In the genomic region with DNA sequence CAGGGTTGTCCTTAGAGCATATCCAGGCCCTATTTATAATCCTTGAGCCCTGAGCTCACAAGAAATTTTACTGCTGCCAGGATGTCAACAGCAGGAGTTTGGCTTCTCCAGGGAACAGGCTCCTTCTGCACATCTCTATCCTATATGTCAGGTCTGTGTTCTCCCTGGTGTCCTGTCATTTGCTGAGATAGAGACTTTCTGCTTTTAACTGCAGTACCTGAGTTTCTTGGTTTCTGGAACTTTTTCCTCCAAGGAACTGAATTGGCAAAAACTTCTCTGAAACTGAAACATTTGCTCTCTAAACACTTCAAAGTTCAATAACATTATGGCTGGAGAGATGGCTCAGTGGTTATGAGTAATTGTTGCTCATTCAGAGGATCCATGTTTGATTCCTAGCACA, we compare ENCODE assay signal across 25 mouse cellular contexts. TPM values are rescaled to one million over a fixed set of nuclear protein-coding genes. Genes with fewer than 3 reads are reported as not detected.
DNase-seq lines count a peak whose midpoint lies in the region; TF ChIP-seq lines count a peak whose summit lies in the region.
"Had no signal": no experiment of that assay in that cellular context is flagged by ENCODE, and none has a peak within 500 bp of the region (broad histone marks: within the 10 kb centered on the region; RNA-seq: fewer than 3 reads in every experiment).

A gene (minus strand): TSS at position 101 of the 400 bp plus-strand sequence.

- no peaks in the 10 kb centered on the region; the same call in 1 of the 2 replicates for H3K4me1 ChIP-seq in small intestine, adult 2 months (ENCODE audit: control insufficient read depth, insufficient read depth, insufficient read length, low read length)

- H3K36me3 ChIP-seq in small intestine, adult 2 months (ENCODE audit: control insufficient read depth, insufficient read depth, low read length), result no peaks in the 10 kb centered on the region
- H3K36me3 ChIP-seq: G1E had no signal

- H3K27ac ChIP-seq in small intestine, adult 2 months (ENCODE audit: insufficient read depth, low read depth, low read length), result peak within 1 kb of the TSS; percentile 41

- no peaks in the 10 kb centered on the region for H3K27me3 ChIP-seq in small intestine, adult 2 months (ENCODE audit: control insufficient read depth, insufficient read depth, low read length)
- H3K27me3 ChIP-seq: CH12.LX, Patski had no signal

- intact Hi-C loops in gastrocnemius, postnatal 14 days (cut with DNase I; ENCODE audit: low total_unique reads), result no loop called here

- no peak for TF ChIP-seq CTCF in small intestine, adult 2 months (IDR thresholded peaks at IDR 0.05; ENCODE audit: extremely low read depth, insufficient read length, insufficient replicate concordance, low read depth, low read length)

- DNase-seq in heart, adult 11 months, result peak; percentile 36
- no peak for DNase-seq in heart, adult 8-10 months (ENCODE audit: low spot score)
- DNase-seq in gastrocnemius, postnatal 14 days, result no peak
- DNase-seq: adrenal gland, adult 2 months; adrenal gland, adult 8-10 months; adrenal gland, postnatal 10 days; adrenal gland, postnatal 14 days; adrenal gland, postnatal 25 days; adrenal gland, postnatal 36 days; B cell, adult 2 months; cerebellum, adult 11 months; cerebellum, adult 11-12 months; cerebellum, adult 18-20 months had no signal

- no peak within 1 kb of the TSS for H3K4me3 ChIP-seq in small intestine, adult 2 months (ENCODE audit: low read depth, low read length)

- no peak for TF ChIP-seq POLR2A in small intestine, adult 2 months (IDR thresholded peaks at IDR 0.05; ENCODE audit: low read depth, low read length)

RNA-seq across cellular contexts. Expression of the gene that starts here (rescaled TPM):
- not detected for total RNA-seq in heart, adult 8-10 months (2022)
- not detected in 2 replicates for polyA plus RNA-seq in small intestine, adult 2 months (2012; rRNA removed)
- not detected for total RNA-seq in gastrocnemius, postnatal 14 days (2021)
- total RNA-seq: adrenal gland, adult 18-20 months; adrenal gland, adult 2 months; adrenal gland, adult 8-10 months; adrenal gland, postnatal 10 days; adrenal gland, postnatal 14 days; adrenal gland, postnatal 25 days; adrenal gland, postnatal 36 days; adrenal gland, postnatal 4 days; CH12.LX; ES-E14; MEL had no signal
- polyA plus RNA-seq: activated CD4-positive, CD25-positive, alpha-beta regulatory T cell, adult 4 months; adrenal gland, adult 2 months; brain, embryonic 14.5 days; C2C12; CD4-positive, CD25-positive, alpha-beta regulatory T cell, adult 4 months; G1E; Patski had no signal
